Mouse (Mus musculus) heart, adult 8-10 months (tissue): ENCODE measurements around the gene Ddx28. TPM values are rescaled to one million over a fixed set of nuclear protein-coding genes. Genes with fewer than 3 reads are reported as not detected.
A peak's percentile ranks its signal among the peaks of the same experiment; 100 is the strongest.
"Not testable (repeated sequence)": the region's sequence is repeated elsewhere in the genome, so short reads cannot be mapped to it uniquely, and the experiment has no call there.

ENCODE experiments used
- DNase-seq: peaks from one replicate; pipeline ENCODE4 v3.0.0; 2022; ENCODE audit warnings: low spot score
- total RNA-seq, 4 experiments: library from RNA; stranded (reverse); gene quantifications; 2 replicates each; pipeline ENCODE4 v1.2.4; 2022

Gene Ddx28
- total RNA-seq, 4 experiments from 2014 or later, result 11.0 to 12.4 (median 11.2) TPM

GRCm38 (mm10) chr8:106016284-106016683 is 4.6 kb upstream of the Ddx28 start:
- no peak for DNase-seq

GRCm38 (mm10) chr8:106012203-106012602 is 521 bp upstream of the Ddx28 start:
- not testable (repeated sequence) for DNase-seq

GRCm38 (mm10) chr8:106010748-106011642 is 687 bp downstream of the Ddx28 start:
- peak; percentile 88 for DNase-seq

- not testable (repeated sequence) for DNase-seq
Observed at GRCm38 (mm10) chr8:106007891-106008290, 3.8 kb downstream of the Ddx28 start.

- no peak for DNase-seq
Observed at GRCm38 (mm10) chr8:106007135-106007534, 4.5 kb downstream of the Ddx28 start.

GRCm38 (mm10) chr8:106006413-106006812 is 5.3 kb downstream of the Ddx28 start:
- no peak for DNase-seq

GRCm38 (mm10) chr8:106005875-106006274 is 5.8 kb downstream of the Ddx28 start, which contains the start of gene Dpep2nb:
TSS of gene Dpep2nb (minus strand) at chr8:106005975.
- no peak for DNase-seq

- DNase-seq, result no peak
Observed at GRCm38 (mm10) chr8:106004538-106005207, 7.0 kb downstream of the Ddx28 start.

GRCm38 (mm10) chr8:106001908-106002307 is 9.8 kb downstream of the Ddx28 start:
- no peak for DNase-seq

GRCm38 (mm10) chr8:105998971-105999370 is 12.7 kb downstream of the Ddx28 start:
- DNase-seq, result no peak

GRCm38 (mm10) chr8:105996359-105996758 is 15.3 kb downstream of the Ddx28 start:
- no peak for DNase-seq

- no peak for DNase-seq
Observed at GRCm38 (mm10) chr8:105993226-105993625, 18.5 kb downstream of the Ddx28 start.

- DNase-seq, result no peak
Observed at GRCm38 (mm10) chr8:105992499-105992898, 19.2 kb downstream of the Ddx28 start.

- DNase-seq, result no peak
Observed at GRCm38 (mm10) chr8:105991546-105991945, 20.1 kb downstream of the Ddx28 start.

- peak; percentile 79 for DNase-seq
Observed at GRCm38 (mm10) chr8:105990856-105991387, 20.8 kb downstream of the Ddx28 start, which contains the start of gene Dus2. TSS of gene Dus2 (plus strand) at chr8:105991337.

- no peak for DNase-seq
Observed at GRCm38 (mm10) chr8:105988546-105988945, 23.1 kb downstream of the Ddx28 start.

- not testable (repeated sequence) for DNase-seq
Observed at GRCm38 (mm10) chr8:105983406-105983805, 28.3 kb downstream of the Ddx28 start.

- DNase-seq, result no peak
Observed at GRCm38 (mm10) chr8:105981146-105981545, 30.5 kb downstream of the Ddx28 start.

GRCm38 (mm10) chr8:105979325-105979724 is 32.4 kb downstream of the Ddx28 start, which contains the start of gene Dpep3:
TSS of gene Dpep3 (minus strand) at chr8:105979429.
- no peak for DNase-seq

- DNase-seq, result no peak
Observed at GRCm38 (mm10) chr8:105975363-105975762, 36.3 kb downstream of the Ddx28 start.

- no peak for DNase-seq
Observed at GRCm38 (mm10) chr8:105971019-105971720, 40.5 kb downstream of the Ddx28 start.

- no peak for DNase-seq
Observed at GRCm38 (mm10) chr8:105969367-105969766, 42.3 kb downstream of the Ddx28 start.
